Mouse (Mus musculus): Measurements from ENCODE around the gene Klf13.

DNA sequence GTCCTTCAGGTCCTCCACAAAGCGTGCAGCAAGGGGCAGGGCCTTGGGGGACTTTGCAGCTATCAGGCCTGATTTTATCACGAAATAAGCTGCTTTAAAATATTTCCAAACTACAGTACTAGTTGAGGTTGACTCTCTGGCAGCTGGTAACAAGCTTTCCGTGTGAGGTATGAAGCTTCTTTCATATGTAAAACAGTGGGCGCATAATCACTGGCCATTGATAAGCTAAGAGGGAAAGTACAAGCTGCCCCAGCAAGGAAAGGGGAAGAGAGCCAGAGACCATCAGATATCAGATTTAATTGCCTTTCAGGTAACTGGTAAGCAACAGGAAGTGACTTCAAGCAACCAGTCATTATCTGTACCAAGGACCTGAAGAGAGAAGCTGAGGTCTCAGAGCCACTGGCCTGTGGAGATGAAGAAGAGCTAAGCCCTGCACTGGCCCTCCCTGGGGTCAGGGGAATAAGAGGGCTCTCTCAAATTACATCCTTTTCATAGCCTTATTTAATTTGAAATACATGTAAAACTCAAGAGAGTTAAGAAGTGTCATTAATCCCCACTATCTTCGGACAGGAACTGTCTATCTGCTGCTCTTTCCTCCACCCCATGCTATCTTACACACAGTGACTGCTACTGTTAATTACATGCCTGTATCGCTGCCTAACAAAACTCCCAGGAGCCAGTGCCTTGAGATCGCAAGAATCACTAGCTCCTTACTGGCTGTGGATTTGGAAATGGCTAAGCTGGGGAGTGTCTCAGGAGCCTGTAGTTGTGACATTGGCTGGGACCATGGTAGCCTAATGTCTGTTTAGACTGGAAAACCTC, 13.6 kb upstream of the Klf13 start:
- TF ChIP-seq POLR2A (IDR thresholded peaks at IDR 0.05; ENCODE audit: insufficient read depth, low read depth, low read length): no peak
- TF ChIP-seq EP300 (IDR thresholded peaks at IDR 0.05; ENCODE audit: insufficient read depth, low read depth, low read length): no peak
- no peak for TF ChIP-seq CTCF (IDR thresholded peaks at IDR 0.05)
